Mouse (Mus musculus) testis, adult 2 months (tissue): ENCODE measurements around the gene Iqcn. TPM values are rescaled to one million over a fixed set of nuclear protein-coding genes. Genes with fewer than 3 reads are reported as not detected.
A peak's percentile ranks its signal among the peaks of the same experiment; 100 is the strongest.

ENCODE experiments used
- H3K27ac ChIP-seq: fragments of 200-500 bp; 2 replicates; pipeline ENCODE4 v1.5.1; 2012; ENCODE audit warnings: low read depth, low read length; ENCODE audit not compliant: control insufficient read depth, insufficient read depth
- H3K27me3 ChIP-seq: fragments of 200-500 bp; 2 replicates; pipeline ENCODE4 v1.6.1; 2012; ENCODE audit warnings: mild to moderate bottlenecking, low read length, moderate library complexity; ENCODE audit not compliant: control insufficient read depth, insufficient read depth
- H3K36me3 ChIP-seq: fragments of 200-500 bp; 2 replicates; pipeline ENCODE4 v1.6.1; 2012; ENCODE audit warnings: mild to moderate bottlenecking, low read length; ENCODE audit not compliant: control insufficient read depth, insufficient read depth
- H3K4me1 ChIP-seq: fragments of 200-500 bp; 2 replicates; pipeline ENCODE4 v1.6.1; 2012; ENCODE audit warnings: low read length; ENCODE audit not compliant: control insufficient read depth, insufficient read depth
- H3K4me3 ChIP-seq: fragments of 200-500 bp; 2 replicates; pipeline ENCODE4 v1.5.1; 2012; ENCODE audit warnings: low read depth, mild to moderate bottlenecking, low read length, moderate library complexity, mixed read lengths; ENCODE audit not compliant: control insufficient read depth
- CTCF ChIP-seq: fragments of 200-500 bp; IDR thresholded peaks from 2 replicates; pipeline ENCODE4 v1.5.1; 2012; ENCODE audit warnings: low read depth, mild to moderate bottlenecking, inconsistent platforms, low read length, moderate library complexity; ENCODE audit not compliant: control insufficient read depth, insufficient read depth, insufficient replicate concordance
- POLR2A ChIP-seq: fragments of 200-500 bp; IDR thresholded peaks from 2 replicates; pipeline ENCODE4 v1.6.1; 2012; ENCODE audit warnings: low read depth, mild to moderate bottlenecking, inconsistent platforms, low read length, moderate library complexity; ENCODE audit not compliant: control insufficient read depth
- polyA plus RNA-seq: library from polyadenylated mRNA; depleted of rRNA; stranded (reverse); fragments of >200 nt; gene quantifications from 2 replicates; pipeline ENCODE4 v1.2.3, GENCODE M21; 2012

The Iqcn gene
- polyA plus RNA-seq, 1 experiment, result 302 TPM

GRCm38 (mm10) chr8:70754871-70755660 is 51.8 kb downstream of the Iqcn start:
- no peaks in the 10 kb centered on the region for H3K27me3 ChIP-seq
- H3K4me3 ChIP-seq, result peak overlapping the region; percentile 81
- H3K4me1 ChIP-seq, result peaks cover 21% of the 10 kb centered on the region
- H3K36me3 ChIP-seq, result no peaks in the 10 kb centered on the region
- TF ChIP-seq POLR2A, result no peak; the same call in 1 of the 2 replicates
- TF ChIP-seq CTCF, result no peak
- H3K27ac ChIP-seq, result peak overlapping the region; percentile 68

GRCm38 (mm10) chr8:70755661-70756475 is 52.6 kb downstream of the Iqcn start:
- no peak overlapping the region for H3K4me3 ChIP-seq
- no peak for TF ChIP-seq CTCF
- TF ChIP-seq POLR2A, result no peak
- no peaks in the 10 kb centered on the region for H3K27me3 ChIP-seq
- peaks cover 25% of the 10 kb centered on the region for H3K4me1 ChIP-seq
- no peak overlapping the region for H3K27ac ChIP-seq
- H3K36me3 ChIP-seq, result no peaks in the 10 kb centered on the region

GRCm38 (mm10) chr8:70756476-70757040 is 53.3 kb downstream of the Iqcn start:
- H3K36me3 ChIP-seq, result no peaks in the 10 kb centered on the region
- H3K4me1 ChIP-seq, result peaks cover 29% of the 10 kb centered on the region
- TF ChIP-seq CTCF, result no peak
- TF ChIP-seq POLR2A, result no peak
- no peak overlapping the region for H3K4me3 ChIP-seq
- H3K27ac ChIP-seq, result no peak overlapping the region
- no peaks in the 10 kb centered on the region for H3K27me3 ChIP-seq

- no peaks in the 10 kb centered on the region for H3K27me3 ChIP-seq
- no peak overlapping the region for H3K27ac ChIP-seq
- no peak overlapping the region for H3K4me3 ChIP-seq
- TF ChIP-seq CTCF, result peak; percentile 45; the same call in 1 of the 2 replicates
- TF ChIP-seq POLR2A, result no peak
- peaks cover 29% of the 10 kb centered on the region for H3K4me1 ChIP-seq
- no peaks in the 10 kb centered on the region for H3K36me3 ChIP-seq
These were observed 54.5 kb downstream of the Iqcn start for GRCm38 (mm10) chr8:70757523-70758307.

- Histone ChIP-seq H3K27ac (no peak overlapping the region), H3K27me3 (no peaks in the 10 kb centered on the region), H3K4me1 (peaks cover 26% of the 10 kb centered on the region), H3K4me3 (no peak overlapping the region), H3K36me3 (no peaks in the 10 kb centered on the region)
- TF ChIP-seq CTCF (no peak), POLR2A (no peak)
These were observed 55.0 kb downstream of the Iqcn start for GRCm38 (mm10) chr8:70758308-70758615.

- no peak overlapping the region for H3K4me3 ChIP-seq
- peaks cover 23% of the 10 kb centered on the region for H3K4me1 ChIP-seq
- H3K27ac ChIP-seq, result no peak overlapping the region
- no peaks in the 10 kb centered on the region for H3K27me3 ChIP-seq
- no peaks in the 10 kb centered on the region for H3K36me3 ChIP-seq
- TF ChIP-seq CTCF, result no peak
- no peak for TF ChIP-seq POLR2A
These were observed 55.6 kb downstream of the Iqcn start for GRCm38 (mm10) chr8:70758616-70759561.
